Mouse (Mus musculus) embryo, embryonic 10 days (tissue): ENCODE measurements at regions not wholly inside any gene's neighbourhood (a gene's known extent, or its start where the extent isn't known, plus 50 kb on each side); places are given as distances from the start of the nearest gene placed in this dataset.

ENCODE experiments used
- DNase-seq: peaks from one replicate; pipeline ENCODE4 v3.0.0-alpha.2; 2015; ENCODE audit warnings: low spot score

DNA sequence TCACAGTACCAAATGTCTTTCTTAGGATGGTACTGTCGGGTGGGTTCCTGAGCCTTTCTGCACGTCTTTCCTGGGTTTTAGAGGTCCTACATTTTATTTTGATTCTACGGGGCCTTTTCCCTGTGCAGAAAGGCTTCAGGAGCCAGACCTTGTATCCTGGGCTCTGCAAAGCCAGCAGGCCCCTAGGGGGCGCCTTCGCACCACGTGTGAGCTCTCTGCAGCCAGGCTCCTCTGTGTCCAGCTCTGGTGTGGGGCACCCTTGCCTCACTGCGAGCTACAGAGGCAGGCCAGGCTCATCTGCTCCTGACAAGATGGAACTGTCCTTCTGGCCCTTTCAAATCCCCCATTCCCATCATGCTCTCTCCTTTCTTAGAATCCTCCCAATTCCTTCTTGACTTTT is 53.3 kb upstream of the Usp3 start:
- DNase-seq = peak; percentile 86

DNA sequence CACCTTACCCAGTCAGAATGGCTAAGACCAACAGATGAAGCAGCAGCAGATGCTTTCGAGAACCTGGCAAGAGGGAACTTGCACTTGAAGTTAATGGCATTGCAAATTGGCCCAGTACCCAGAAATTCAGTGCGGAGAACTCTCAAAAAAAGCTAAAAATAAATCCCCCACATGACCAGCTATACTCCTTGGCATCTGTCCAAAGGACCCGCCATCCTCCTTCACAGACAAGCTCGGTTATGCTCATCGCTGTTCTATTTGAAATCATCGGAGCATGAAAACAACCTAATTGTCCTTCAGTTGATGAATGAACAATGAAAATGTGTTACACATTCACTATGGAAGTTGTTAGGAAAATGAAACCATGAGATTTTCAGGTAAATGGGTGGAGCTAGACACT is 58.4 kb upstream of the Usp3 start:
- no peak for DNase-seq

DNA sequence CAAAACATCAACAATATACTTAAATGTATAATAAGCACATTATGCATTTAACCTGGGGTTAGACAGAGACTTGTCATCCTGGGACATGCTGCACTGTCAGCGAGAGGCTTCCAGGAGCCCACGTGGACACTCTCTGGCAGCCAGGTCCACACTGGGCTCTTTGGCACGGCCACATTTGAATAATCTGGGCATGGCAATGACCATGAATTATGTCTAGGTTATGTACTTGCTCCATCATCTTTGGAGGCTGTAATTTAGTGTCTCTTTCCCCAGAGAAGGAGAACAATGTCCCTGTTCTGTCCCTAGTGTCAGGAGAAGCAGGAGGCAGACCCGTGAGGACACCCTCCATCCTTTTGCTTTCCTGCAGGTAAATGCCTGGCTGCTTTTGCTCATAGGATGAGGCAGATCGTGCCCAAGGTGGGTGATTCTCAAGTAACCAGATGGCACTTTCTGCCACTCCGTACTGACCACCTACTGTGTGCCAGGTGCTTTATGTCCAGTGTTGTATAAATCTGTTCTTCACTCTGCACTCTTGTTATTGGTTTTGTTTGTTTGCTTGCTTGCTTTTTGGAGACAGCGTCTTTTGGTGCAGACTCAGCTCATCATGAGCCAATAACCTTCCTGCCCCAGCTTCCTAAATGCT is 56.2 kb upstream of the Car12 start:
- DNase-seq = no peak

DNA sequence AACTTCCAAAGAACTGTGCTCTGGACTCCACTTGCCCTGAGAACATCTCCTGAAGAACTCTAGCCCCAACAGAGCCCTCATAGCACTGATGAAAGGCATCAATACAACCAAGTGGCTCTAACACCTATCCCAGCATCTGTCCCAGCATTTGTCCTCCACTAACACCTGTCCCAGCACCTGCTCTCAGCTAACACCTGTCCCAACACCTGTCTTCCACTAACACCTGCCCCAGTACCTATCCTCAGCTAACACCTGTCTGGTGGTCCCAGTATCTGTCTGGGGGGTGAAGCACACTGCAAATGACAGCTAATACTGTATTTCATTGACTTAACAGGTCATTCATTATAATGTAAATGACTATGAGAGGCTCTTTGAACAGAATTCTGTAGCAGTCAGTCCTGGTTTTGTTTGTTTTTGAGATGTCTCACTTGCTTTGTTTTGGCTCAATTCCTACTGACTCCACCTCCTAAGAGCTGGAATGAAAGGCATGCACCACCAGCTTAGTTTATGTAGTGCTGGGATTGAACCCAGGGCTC is 54.7 kb upstream of the Car12 start:
- no peak for DNase-seq

DNA sequence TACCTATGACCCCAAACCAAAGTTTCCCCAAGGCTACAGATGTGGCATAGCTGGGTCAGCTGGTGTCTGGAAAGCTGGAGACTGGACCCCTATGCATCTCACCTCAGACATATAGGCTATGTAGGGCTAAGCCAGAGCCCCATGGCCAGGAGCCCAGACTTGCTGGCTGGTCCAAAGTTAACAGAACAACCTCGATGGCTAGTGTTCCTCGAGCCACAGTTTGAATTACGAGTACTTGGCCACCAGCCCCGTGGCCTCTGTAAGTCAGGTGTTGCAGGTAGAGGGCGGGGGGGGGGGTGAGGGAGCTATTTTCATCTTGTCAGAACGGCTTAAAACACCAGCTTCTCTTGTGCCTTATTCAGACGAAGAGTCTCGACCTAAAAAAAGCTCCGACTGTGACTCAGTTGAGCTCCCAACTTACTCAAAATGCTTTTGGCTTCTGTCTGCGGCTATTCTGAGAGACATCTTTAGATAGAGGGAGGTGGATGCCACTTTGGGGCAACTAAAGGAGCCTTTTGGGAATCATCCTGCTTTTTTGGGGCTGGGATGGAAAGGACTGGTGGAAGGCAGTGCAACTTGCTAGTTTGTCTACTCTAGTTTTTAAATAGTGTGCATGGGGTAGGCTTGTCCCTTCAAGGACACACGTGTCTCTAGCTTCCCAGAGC is 53.6 kb upstream of the Car12 start:
- no peak for DNase-seq

DNA sequence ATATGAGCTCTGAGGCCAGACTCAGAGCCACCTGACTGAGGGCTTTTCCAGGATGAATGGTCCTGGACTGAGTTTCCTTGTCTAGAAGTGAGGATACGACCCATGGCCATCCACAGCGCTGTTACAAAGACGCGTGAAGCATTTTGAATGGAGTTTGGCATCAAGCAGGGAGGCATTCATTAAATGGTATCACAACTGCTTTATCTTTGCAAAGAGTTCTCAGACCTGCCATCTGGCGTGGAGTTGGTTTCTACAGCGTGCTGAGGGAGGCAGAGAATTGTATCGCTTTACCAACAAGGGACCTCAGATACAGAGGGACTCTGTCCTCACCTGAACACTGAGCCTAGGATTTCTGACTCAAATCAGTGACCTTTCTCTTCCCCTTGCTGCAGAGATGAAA is 51.9 kb upstream of the Car12 start:
- DNase-seq = no peak

DNA sequence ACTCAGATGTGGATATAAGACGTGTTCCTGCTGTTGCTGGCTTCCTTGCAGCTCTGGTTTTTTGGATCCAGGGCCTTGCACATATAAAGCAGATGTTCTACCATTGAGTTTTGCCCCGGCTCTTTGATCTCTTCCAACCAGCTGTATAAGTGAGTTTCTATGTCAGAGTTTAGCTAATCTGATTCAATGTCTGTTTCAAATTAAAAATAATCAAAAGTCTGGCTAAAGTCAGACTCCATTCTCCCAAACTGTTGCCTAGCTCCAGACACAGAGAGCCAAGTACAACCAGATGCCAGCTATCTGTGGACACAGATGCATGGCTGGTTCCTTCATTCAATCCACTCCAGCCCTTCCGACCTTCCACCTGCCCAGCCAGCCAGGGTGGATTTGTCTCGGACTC is 51.0 kb upstream of the Car12 start:
- DNase-seq = no peak
